Mouse (Mus musculus) CH12.LX (cell line): ENCODE results near the gene Tgm2. TPM values are rescaled to one million over a fixed set of nuclear protein-coding genes. Genes with fewer than 3 reads are reported as not detected.

Experiments
- DNase-seq: peaks from one replicate; pipeline ENCODE4 v3.0.0-alpha.2; 2013; ENCODE audit errors: extremely low read depth
- H3K27ac ChIP-seq: 2 replicates; pipeline ENCODE4 v1.5.1; 2012; ENCODE audit warnings: low read depth, mild to moderate bottlenecking, control low read depth, moderate library complexity; ENCODE audit not compliant: insufficient read depth
- H3K27me3 ChIP-seq: replicated peaks from 2 replicates; pipeline ENCODE3; 2012; ENCODE audit warnings: inconsistent platforms
- H3K36me3 ChIP-seq, 2 experiments: replicated peaks in 1 of 2; 2 replicates each; pipeline versions ENCODE3 to v1.6.1; 2012; ENCODE audit warnings: inconsistent platforms in 1 of 2, low read length in 1 of 2, mild to moderate bottlenecking in 1 of 2, mixed read lengths in 1 of 2, moderate library complexity in 1 of 2; ENCODE audit not compliant: control insufficient read depth in 1 of 2, insufficient read depth in 1 of 2
- H3K4me1 ChIP-seq, 2 experiments: 2 replicates each; pipeline ENCODE4 v1.6.1; 2012; ENCODE audit warnings: inconsistent platforms in 1 of 2, moderate library complexity in 1 of 2; ENCODE audit not compliant: insufficient read depth in 2 of 2, control insufficient read depth in 1 of 2
- H3K4me2 ChIP-seq: 2 replicates; pipeline ENCODE4 v1.6.1; 2012; ENCODE audit warnings: low read depth, mild to moderate bottlenecking, control low read depth; ENCODE audit not compliant: poor library complexity, insufficient read depth, severe bottlenecking
- H3K4me3 ChIP-seq, 3 experiments: fragments of 150-350 bp in 1 of 3; sonication (generic) in 1 of 3; replicated peaks in 1 of 3; 2 replicates each; pipeline versions ENCODE3 to v1.5.1; 2011 to 2012; ENCODE audit warnings: low read depth in 2 of 3, low read length in 2 of 3, mild to moderate bottlenecking in 2 of 3, moderate library complexity in 2 of 3, control low read depth in 1 of 3, improper control_type of control experiment in 1 of 3, inconsistent platforms in 1 of 3, mixed read lengths in 1 of 3; ENCODE audit not compliant: poor library complexity in 1 of 3
- H3K79me2 ChIP-seq: replicated peaks from 2 replicates; pipeline ENCODE4 v1.6.1; 2012; ENCODE audit warnings: mild to moderate bottlenecking, moderate library complexity; ENCODE audit not compliant: control insufficient read depth, poor library complexity, insufficient read depth, severe bottlenecking; ENCODE audit errors: extremely low read depth
- H3K9ac ChIP-seq: 2 replicates; pipeline ENCODE4 v1.6.1; 2012; ENCODE audit warnings: low read depth, mild to moderate bottlenecking, control low read depth, moderate library complexity; ENCODE audit not compliant: insufficient read depth
- H3K9me3 ChIP-seq: replicated peaks from 2 replicates; pipeline ENCODE3; 2012; ENCODE audit warnings: low read length, inconsistent platforms, mixed read lengths
- MEF2A ChIP-seq: IDR thresholded peaks from 2 replicates; pipeline ENCODE4 v1.6.1; 2014; ENCODE audit warnings: low read depth, mild to moderate bottlenecking, inconsistent platforms, low read length, improper control_type of control experiment, borderline replicate concordance
- POLR2AphosphoS2 ChIP-seq: IDR thresholded peaks from 2 replicates; pipeline ENCODE4 v1.6.1; 2011; ENCODE audit warnings: low read depth, low read length, improper control_type of control experiment
- dilution Hi-C: fragments of 300-500 bp; cut with MboI; formaldehyde crosslinking; loops from 2 replicates; pipeline ENCODE4 v1.14.3; 2020; ENCODE audit warnings: low sequenced_read_pairs; ENCODE audit not compliant: extremely low pct_unique_long_range_greater_than_20kb, extremely low pct_ligation_motif_present
- in situ Hi-C: fragments of 300-500 bp; cut with MboI; formaldehyde crosslinking; loops from 3 replicates; pipeline ENCODE4 v1.14.3; 2019; ENCODE audit warnings: low sequenced_read_pairs, low pct_ligation_motif_present, low pct_unique_long_range_greater_than_20kb, mixed read lengths
- polyA plus RNA-seq: library from polyadenylated mRNA; unstranded; fragments of >175 nt; gene quantifications from 2 replicates; pipeline ENCODE4 v1.2.1, GENCODE M21; 2012; ENCODE audit warnings: low read depth; ENCODE audit not compliant: insufficient read length
- total RNA-seq, 2 experiments: library from RNA; depleted of rRNA; stranded (reverse); fragments of 300-350 nt in 1 of 2; fragments of >200 nt in 1 of 2; gene quantifications; 2 replicates each; pipeline ENCODE4 v1.2.3; 2012 to 2014

The Tgm2 gene
- total and polyA plus RNA-seq, 3 experiments: 0.08 to 0.50 (median 0.21) TPM

- peak; percentile 86; the same call in 1 of the 2 replicates for TF ChIP-seq MEF2A
- TF ChIP-seq POLR2AphosphoS2: no peak
- peak overlapping the region; percentile 25; the same call in 1 of the 2 replicates for H3K4me2 ChIP-seq
- H3K27ac ChIP-seq: no peak overlapping the region; the same call in 1 of the 2 replicates
- no peak overlapping the region for H3K4me3 ChIP-seq
- 0 out of 2 replicates have a peak overlapping the region, but pooled peaks have one; percentile 26 for H3K9ac ChIP-seq
- no peaks in the 10 kb centered on the region for H3K27me3 ChIP-seq
- in situ Hi-C loops: no loop called here
- H3K36me3 ChIP-seq: peaks cover 36 to 71% of the 10 kb centered on the region in 2 experiments
- peak; percentile 54 for DNase-seq
- no peaks in the 10 kb centered on the region for H3K79me2 ChIP-seq
- H3K4me1 ChIP-seq: peaks cover 4 to 56% of the 10 kb centered on the region in 2 experiments; a peak in 2 of 4 replicates
- dilution Hi-C loops: no loop called here
- no peaks in the 10 kb centered on the region for H3K9me3 ChIP-seq
Observed at GRCm38 (mm10) chr2:158066456-158066855, 79.8 kb downstream of the Tgm2 start.

Other genes starting within 250 kb of the Tgm2 start
- not detected in 2 replicates for gene Vstm2l, start 231.8 kb downstream of the Tgm2 start, total RNA-seq (2012; rRNA removed)
- gene Vstm2l, start 231.8 kb downstream of the Tgm2 start, total RNA-seq (2014; rRNA removed): not detected in 2 replicates
- not detected in 2 replicates for gene Vstm2l, start 231.8 kb downstream of the Tgm2 start, polyA plus RNA-seq
- gene Tti1, start 118.0 kb downstream of the Tgm2 start, total RNA-seq (2012; rRNA removed): 26.3 and 27.2 TPM in 2 replicates
- gene Tti1, start 118.0 kb downstream of the Tgm2 start, total RNA-seq (2014; rRNA removed): 18.0 and 19.8 TPM in 2 replicates
- gene Tti1, start 118.0 kb downstream of the Tgm2 start, polyA plus RNA-seq: 19.7 and 22.5 TPM in 2 replicates
- 11.8 and 15.6 TPM in 2 replicates for gene Rprd1b, start 117.9 kb downstream of the Tgm2 start, total RNA-seq (2012; rRNA removed)
- 16.4 and 16.5 TPM in 2 replicates for gene Rprd1b, start 117.9 kb downstream of the Tgm2 start, total RNA-seq (2014; rRNA removed)
- 30.6 and 33.1 TPM in 2 replicates for gene Rprd1b, start 117.9 kb downstream of the Tgm2 start, polyA plus RNA-seq
- 0.29 and 0.93 TPM in 2 replicates for gene D630003M21Rik, start 82.8 kb upstream of the Tgm2 start, total RNA-seq (2012; rRNA removed)
- gene D630003M21Rik, start 82.8 kb upstream of the Tgm2 start, total RNA-seq (2014; rRNA removed): 1.1 and 1.4 TPM in 2 replicates
- gene D630003M21Rik, start 82.8 kb upstream of the Tgm2 start, polyA plus RNA-seq: 0.20 and 0.23 TPM in 2 replicates
- 0.17 and 0.21 TPM in 2 replicates for gene Bpi, start 111.7 kb upstream of the Tgm2 start, total RNA-seq (2012; rRNA removed)
- 0.46 and 0.81 TPM in 2 replicates for gene Bpi, start 111.7 kb upstream of the Tgm2 start, total RNA-seq (2014; rRNA removed)
- 0.14 and 0.51 TPM in 2 replicates for gene Bpi, start 111.7 kb upstream of the Tgm2 start, polyA plus RNA-seq
- 0.04 TPM in 1 of 2 replicates, not detected in the other for gene Lbp, start 160.1 kb upstream of the Tgm2 start, total RNA-seq (2012; rRNA removed)
- 0.30 TPM in 1 of 2 replicates, not detected in the other for gene Lbp, start 160.1 kb upstream of the Tgm2 start, total RNA-seq (2014; rRNA removed)
- 0.27 TPM in 1 of 2 replicates, not detected in the other for gene Lbp, start 160.1 kb upstream of the Tgm2 start, polyA plus RNA-seq
- gene Snhg11, start 229.2 kb upstream of the Tgm2 start, total RNA-seq (2012; rRNA removed): 0.04 TPM in 2 replicates
- not detected in 2 replicates for gene Snhg11, start 229.2 kb upstream of the Tgm2 start, total RNA-seq (2014; rRNA removed)
- gene Snhg11, start 229.2 kb upstream of the Tgm2 start, polyA plus RNA-seq: 0.11 and 0.13 TPM in 2 replicates